Mouse (Mus musculus) layer of hippocampus, postnatal 36 days (tissue): ENCODE data around the gene Gm5678. TPM values are rescaled to one million over a fixed set of nuclear protein-coding genes. Genes with fewer than 3 reads are reported as not detected.
"Not testable (repeated sequence)": the region's sequence is repeated elsewhere in the genome, so short reads cannot be mapped to it uniquely, and the experiment has no call there.

Experiments
- DNase-seq, 2 experiments: peaks; one replicate each; pipeline ENCODE4 v3.0.0; 2022
- total RNA-seq, 2 experiments: library from RNA; stranded (reverse); gene quantifications; 2 replicates each; pipeline ENCODE4 v1.2.3; 2021

The Gm5678 gene
- total RNA-seq, 2 experiments from 2014 or later = 2.8 to 4.1 TPM

- no peak for DNase-seq
Measured at GRCm38 (mm10) chr16:93608731-93609130, 19.2 kb upstream of the Gm5678 start.

DNA sequence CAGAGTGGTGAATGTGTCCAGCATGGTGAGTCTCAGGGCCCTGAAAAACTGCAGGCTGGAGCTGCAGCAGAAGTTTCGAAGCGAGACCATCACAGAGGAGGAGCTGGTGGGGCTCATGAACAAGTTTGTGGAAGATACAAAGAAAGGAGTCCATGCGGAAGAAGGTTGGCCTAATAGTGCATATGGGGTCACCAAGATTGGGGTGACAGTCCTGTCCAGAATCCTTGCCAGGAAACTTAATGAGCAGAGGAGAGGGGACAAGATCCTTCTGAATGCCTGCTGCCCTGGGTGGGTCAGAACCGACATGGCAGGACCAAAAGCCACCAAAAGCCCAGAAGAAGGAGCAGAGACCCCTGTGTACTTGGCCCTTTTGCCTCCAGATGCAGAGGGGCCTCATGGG is 18.1 kb upstream of the Gm5678 start:
- no peak for DNase-seq

DNA sequence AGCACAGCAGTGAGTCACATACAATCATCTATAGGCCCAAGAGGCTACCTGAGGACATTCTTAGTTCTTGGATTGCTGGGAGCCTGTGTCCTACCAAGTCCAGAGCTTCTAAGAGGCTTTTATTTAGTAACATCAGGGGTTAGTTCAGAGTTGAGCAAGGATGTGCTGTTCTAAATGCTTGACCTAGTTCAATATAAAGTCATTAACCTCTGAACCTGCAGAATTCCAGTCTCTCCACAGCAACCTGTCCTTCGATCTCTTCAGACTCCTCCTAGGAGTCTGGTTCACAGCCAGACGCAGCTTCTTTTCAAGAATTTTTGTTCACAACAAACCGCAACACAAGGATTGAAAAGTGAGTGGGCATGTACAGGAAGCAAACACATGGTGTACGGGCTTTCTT is 16.9 kb upstream of the Gm5678 start:
- no peak for DNase-seq

DNA sequence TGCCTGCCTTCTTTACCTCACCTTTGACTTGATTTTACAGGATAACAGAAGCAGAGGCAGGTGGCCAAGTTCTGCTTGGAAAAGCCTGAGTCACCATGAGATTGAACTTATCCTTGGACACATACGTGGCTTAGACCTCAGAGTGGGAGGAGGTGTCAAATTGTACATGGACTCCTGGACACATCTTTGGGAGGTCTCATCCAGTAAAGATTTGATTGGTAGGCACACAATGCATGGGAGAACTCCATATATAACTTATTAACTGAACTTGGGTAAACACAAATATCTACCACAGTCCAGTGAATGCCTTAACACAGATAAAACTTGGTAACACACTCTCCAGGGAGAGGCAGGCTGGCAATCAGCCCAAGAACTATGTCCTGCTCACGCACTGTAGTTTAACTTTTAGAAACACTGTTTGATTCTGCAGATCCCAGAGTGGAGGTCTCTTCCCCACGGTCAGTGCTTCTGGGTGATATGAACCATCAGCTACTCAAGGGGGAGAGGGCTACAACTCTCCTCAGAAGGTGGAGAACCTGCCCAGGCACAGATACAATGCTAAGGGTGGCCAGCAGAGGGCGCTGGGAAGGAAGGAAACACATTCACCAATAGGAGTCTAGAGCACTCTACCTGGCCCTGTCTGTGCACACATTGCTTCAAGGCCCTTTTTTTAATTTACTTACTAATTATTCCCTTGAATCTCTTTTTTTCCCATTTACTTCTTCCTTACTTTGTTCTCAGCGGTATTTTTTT is 12.6 kb upstream of the Gm5678 start:
- DNase-seq = peak; percentile 55 to 62

- not testable (repeated sequence) for DNase-seq
Measured at GRCm38 (mm10) chr16:93623759-93624158, 4.1 kb upstream of the Gm5678 start.

DNA sequence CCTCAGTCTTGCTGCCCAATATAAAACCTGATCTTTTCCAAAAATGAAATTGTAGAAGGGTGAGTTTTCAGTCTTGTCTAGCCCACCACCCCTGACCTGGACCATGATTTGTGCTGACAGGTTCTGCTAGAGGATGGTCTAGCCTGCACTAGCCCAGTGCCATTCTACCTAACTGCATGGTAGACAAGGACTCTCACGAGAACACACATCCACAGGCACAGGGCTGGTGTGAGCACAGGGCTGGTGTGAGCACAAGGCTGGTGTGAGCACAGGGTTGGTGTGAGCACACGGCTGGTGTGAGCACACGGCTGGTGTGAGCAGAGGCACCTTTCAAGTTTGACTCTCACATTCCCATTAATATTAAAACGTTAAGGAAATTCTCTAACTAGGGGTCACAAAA is 3.2 kb upstream of the Gm5678 start:
- DNase-seq = no peak

DNA sequence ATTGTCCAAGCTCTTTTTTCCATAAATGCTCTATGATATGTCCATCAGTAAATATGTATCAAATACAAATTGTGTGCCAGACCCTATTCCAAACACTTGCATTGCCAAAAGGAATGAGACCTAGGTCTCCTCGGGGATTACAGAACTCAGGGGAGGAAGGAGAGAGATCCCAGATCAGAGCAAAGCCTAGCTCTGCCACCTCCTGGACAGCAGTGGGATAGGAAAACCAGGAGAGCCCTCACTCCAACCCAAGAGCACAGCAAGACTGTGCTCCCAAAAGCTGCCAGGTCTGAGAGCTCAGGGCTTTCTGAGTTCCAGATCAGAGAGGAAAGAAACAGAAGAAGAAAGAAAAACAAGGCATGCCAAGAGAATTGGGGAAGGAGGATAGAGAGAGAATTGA is 1.2 kb upstream of the Gm5678 start:
- DNase-seq = no peak

GRCm38 (mm10) chr16:93644006-93644405 is 16.1 kb downstream of the Gm5678 start:
- no peak for DNase-seq

DNA sequence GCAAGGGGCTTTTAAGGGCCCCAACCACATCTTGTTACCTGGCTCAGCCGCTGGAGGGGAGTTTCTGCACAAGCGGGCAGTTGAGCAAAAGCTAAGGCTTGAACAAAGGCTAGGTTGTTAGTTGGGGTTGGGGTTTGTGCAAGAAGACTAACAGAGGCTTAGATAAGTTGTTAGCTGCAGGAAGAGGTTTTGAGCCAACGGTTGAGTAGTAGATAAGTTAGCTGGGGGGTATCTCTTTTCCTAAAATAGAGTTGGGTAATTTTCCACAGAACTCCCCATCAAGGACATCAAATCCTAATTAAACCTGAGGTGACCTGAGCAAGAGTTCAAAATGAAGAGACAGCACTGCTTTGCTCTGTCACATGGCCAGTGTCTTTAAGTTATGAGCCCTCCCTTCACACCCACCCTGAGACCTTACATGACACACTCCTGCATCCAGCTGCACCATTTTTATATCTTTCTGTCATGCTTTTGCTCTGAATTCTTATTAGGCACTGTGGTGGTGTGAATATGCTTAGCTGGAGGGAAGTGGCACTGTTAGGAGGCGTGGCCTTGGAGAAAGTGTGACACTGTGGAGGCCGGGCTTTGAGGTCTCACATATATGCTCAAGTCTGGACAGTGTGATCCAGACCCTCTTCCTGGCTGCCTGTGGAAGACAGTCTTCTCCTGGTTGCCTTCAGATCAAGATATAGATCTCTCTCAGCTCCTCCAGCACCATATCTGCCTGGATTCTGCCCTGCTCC is 20.7 kb downstream of the Gm5678 start:
- DNase-seq = no peak

- DNase-seq = no peak
Measured at GRCm38 (mm10) chr16:93667976-93668375, 40.1 kb downstream of the Gm5678 start.

DNA sequence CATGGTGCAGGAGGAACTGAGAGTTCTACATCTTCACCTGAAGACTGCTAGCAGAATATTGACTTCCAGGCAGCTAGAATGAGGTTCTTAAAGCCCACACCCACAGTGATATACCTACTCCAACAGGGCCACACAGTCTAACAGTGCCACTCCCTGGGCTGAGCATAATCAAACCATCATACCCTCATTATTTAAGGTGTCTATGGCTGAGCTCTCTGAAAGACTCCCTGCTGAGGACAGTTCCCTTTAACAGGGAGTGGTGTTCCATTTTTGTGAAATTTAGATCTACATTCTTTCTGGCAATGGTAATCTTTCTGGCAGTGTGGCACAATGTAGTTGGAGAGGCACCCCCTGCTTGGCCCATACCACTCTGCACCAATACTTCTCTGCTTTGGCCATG is 41.6 kb downstream of the Gm5678 start:
- no peak for DNase-seq

- not testable (repeated sequence) for DNase-seq
Measured at GRCm38 (mm10) chr16:93670466-93670865, 42.6 kb downstream of the Gm5678 start.

DNA sequence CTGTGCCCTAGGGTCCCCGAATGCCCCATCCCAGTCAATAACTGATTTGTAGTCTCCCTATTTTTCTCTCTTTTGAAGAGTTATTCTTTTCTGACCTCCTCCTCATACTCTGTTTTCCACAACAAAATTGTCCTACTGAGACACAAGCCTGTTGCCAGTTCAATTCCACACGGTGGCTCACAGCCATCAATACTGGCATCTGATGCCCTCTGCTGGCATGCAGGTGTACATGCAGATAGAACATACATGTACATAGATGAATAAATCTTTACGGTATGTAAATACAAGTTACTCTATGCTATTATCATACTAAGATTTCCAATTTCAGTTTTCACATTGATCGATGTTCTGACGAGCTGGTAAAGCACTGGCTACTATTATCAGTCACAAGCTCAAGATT is 43.2 kb downstream of the Gm5678 start:
- no peak for DNase-seq

DNA sequence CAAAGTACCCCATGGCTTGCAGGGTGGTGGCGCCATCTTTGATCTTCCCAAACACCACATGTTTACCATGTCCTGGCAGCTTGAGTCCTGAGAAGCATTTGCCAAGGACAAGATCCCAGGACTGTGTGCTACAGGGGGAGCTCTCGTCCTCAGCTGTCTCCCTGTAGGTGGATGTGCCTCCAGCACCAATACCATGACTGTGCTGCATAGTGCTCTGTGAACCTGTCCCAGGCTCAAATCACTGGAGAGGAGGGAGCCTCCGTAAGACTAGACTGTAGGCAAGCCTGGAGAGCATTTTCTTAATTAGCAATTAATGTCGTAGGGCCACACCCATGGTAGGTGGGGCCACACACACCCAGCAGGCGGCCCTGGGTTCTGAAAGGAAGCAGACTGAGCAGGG is 48.5 kb downstream of the Gm5678 start:
- DNase-seq = no peak

DNA sequence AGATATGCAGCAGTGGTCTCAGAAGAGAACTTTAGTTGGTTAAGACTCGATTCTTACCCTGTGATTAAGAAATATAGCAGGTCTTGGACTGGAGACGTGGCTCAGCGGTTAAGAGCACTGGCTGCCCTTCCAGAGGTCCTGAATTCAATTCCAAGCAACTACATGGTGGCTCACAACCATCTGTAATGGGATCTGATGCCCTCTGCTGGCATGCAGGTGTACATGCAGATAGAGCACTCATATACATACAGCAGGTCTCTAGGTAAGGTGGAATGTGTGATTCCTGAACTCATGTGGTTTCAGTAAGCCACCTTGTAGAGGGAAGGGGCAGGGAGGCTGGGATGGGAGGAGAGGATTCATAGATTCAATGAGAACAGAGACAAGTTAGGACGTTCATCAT is 50.3 kb downstream of the Gm5678 start:
- DNase-seq = no peak

- peak in 1 of 2 experiments; percentile 14 for DNase-seq
Measured at GRCm38 (mm10) chr16:93679165-93679564, 51.3 kb downstream of the Gm5678 start.

Other genes with a start within 250 kb of the Gm5678 start
- gene Setd4, start 24.0 kb upstream of the Gm5678 start, total RNA-seq = 10 to 100 TPM; 10.1 to 13.8 TPM
- gene Cbr1, start 22.2 kb upstream of the Gm5678 start, total RNA-seq = 10 to 100 TPM; 70.2 to 72.8 TPM
- gene Cbr3, start 55.1 kb downstream of the Gm5678 start, total RNA-seq = 10 to 100 TPM; 18.2 to 19.8 TPM
- 100 to 1,000 TPM; 104 to 114 TPM for gene Dop1b, start 83.8 kb downstream of the Gm5678 start, total RNA-seq
- gene Morc3, start 204.0 kb downstream of the Gm5678 start, total RNA-seq = 10 to 100 TPM; 30.4 to 31.2 TPM